Comparison of ENCODE assay signal across 38 mouse cellular contexts in genomic region chr8:79284626-79285025, GRCm38 (mm10). TPM values are rescaled to one million over a fixed set of nuclear protein-coding genes. Genes with fewer than 3 reads are reported as not detected.
"Had no signal": no experiment of that assay in that cellular context is flagged by ENCODE, and none has a peak within 500 bp of the region (broad histone marks: within the 10 kb centered on the region; RNA-seq: fewer than 3 reads in every experiment).

No protein-coding gene starts in this region.

- DNase-seq: cerebellum, adult 2 months; cerebellum, adult 8-10 months; cerebellum, adult 9-10 months; cerebellum, adult 9-11 months; cerebellum, postnatal 10 days; cerebellum, postnatal 14 days; cerebellum, postnatal 25 days; cerebellum, postnatal 36 days; embryo, embryonic 11 days; forebrain, postnatal 0 days; gastrocnemius, adult 2 months; gastrocnemius, postnatal 10 days; gastrocnemius, postnatal 14 days; gastrocnemius, postnatal 25 days; gastrocnemius, postnatal 36 days; heart, adult 18-20 months; heart, adult 2 months had no signal

- H3K9me3 ChIP-seq: embryonic facial prominence, embryonic 10.5 days; embryonic facial prominence, embryonic 12.5 days; embryonic facial prominence, embryonic 13.5 days; embryonic facial prominence, embryonic 15.5 days; forebrain, embryonic 10.5 days; forebrain, embryonic 12.5 days; forebrain, embryonic 13.5 days; forebrain, embryonic 15.5 days had no signal

- H3K9ac ChIP-seq: embryonic facial prominence, embryonic 12.5 days; embryonic facial prominence, embryonic 13.5 days; embryonic facial prominence, embryonic 15.5 days; forebrain, embryonic 12.5 days; forebrain, embryonic 13.5 days; forebrain, embryonic 15.5 days; forebrain, postnatal 0 days had no signal

- H3K27ac ChIP-seq: embryonic facial prominence, embryonic 10.5 days; embryonic facial prominence, embryonic 12.5 days; embryonic facial prominence, embryonic 13.5 days; embryonic facial prominence, embryonic 15.5 days; forebrain, embryonic 10.5 days; forebrain, embryonic 12.5 days; forebrain, embryonic 13.5 days; forebrain, embryonic 15.5 days; gastrocnemius, adult 2 months; heart, adult 2 months had no signal

- H3K27me3 ChIP-seq: embryonic facial prominence, embryonic 12.5 days; embryonic facial prominence, embryonic 13.5 days; embryonic facial prominence, embryonic 15.5 days; forebrain, embryonic 12.5 days; forebrain, embryonic 13.5 days; forebrain, embryonic 15.5 days had no signal

- H3K4me3 ChIP-seq: embryonic facial prominence, embryonic 10.5 days; embryonic facial prominence, embryonic 12.5 days; embryonic facial prominence, embryonic 13.5 days; embryonic facial prominence, embryonic 15.5 days; erythroblast, embryonic 14.5 days; forebrain, embryonic 10.5 days; forebrain, embryonic 12.5 days; forebrain, embryonic 13.5 days; forebrain, embryonic 15.5 days; gastrocnemius, adult 2 months; heart, adult 2 months had no signal

- H3K4me1 ChIP-seq: embryonic facial prominence, embryonic 10.5 days; embryonic facial prominence, embryonic 12.5 days; embryonic facial prominence, embryonic 13.5 days; embryonic facial prominence, embryonic 15.5 days; forebrain, embryonic 10.5 days; forebrain, embryonic 12.5 days; forebrain, embryonic 13.5 days; forebrain, embryonic 15.5 days had no signal

- H3K4me2 ChIP-seq: embryonic facial prominence, embryonic 12.5 days; embryonic facial prominence, embryonic 13.5 days; embryonic facial prominence, embryonic 15.5 days; forebrain, embryonic 12.5 days; forebrain, embryonic 13.5 days; forebrain, embryonic 15.5 days had no signal

RNA-seq across cellular contexts. Expression of gene 1700011L22Rik, which starts 36.3 kb away (rescaled TPM):
- total RNA-seq: common myeloid progenitor, adult 5-6 weeks; forebrain, postnatal 0 days; gastrocnemius, adult 18-20 months; gastrocnemius, adult 2 months; gastrocnemius, adult 8-10 months; gastrocnemius, postnatal 10 days; gastrocnemius, postnatal 14 days; gastrocnemius, postnatal 25 days; gastrocnemius, postnatal 36 days; gastrocnemius, postnatal 4 days; granulocyte monocyte progenitor cell, adult 5-6 weeks; heart, adult 18-20 months; heart, adult 2 months had no signal
- polyA plus RNA-seq: cerebellum, adult 2 months; cortical plate, adult 2 months; embryonic facial prominence, embryonic 10.5 days; embryonic facial prominence, embryonic 11.5 days; embryonic facial prominence, embryonic 12.5 days; embryonic facial prominence, embryonic 13.5 days; embryonic facial prominence, embryonic 14.5 days; embryonic facial prominence, embryonic 15.5 days; erythroblast, embryonic 14.5 days; forebrain, embryonic 10.5 days; forebrain, embryonic 11.5 days; forebrain, embryonic 12.5 days; forebrain, embryonic 13.5 days; forebrain, embryonic 14.5 days; forebrain, embryonic 15.5 days; forebrain, embryonic 16.5 days; forebrain, postnatal 0 days; frontal cortex, adult 2 months; heart, adult 2 months had no signal
